Mouse (Mus musculus): ENCODE data around the gene Kif1a. TPM values are rescaled to one million over a fixed set of nuclear protein-coding genes. Genes with fewer than 3 reads are reported as not detected.

The Kif1a gene
- total RNA-seq (2014; fragmentation: Nextera tagmentation) (not detected in 2 replicates), total RNA-seq (2017) (not detected in 2 replicates)

GRCm38 (mm10) chr1:93101571-93102061, at the start of gene Kif1a:
Kif1a (minus strand) TSS chr1:93101951.
- peak; percentile 9; the same call in 1 of the 2 replicates for ATAC-seq (replicated peaks; ENCODE audit: poor library complexity, severe bottlenecking)

DNA sequence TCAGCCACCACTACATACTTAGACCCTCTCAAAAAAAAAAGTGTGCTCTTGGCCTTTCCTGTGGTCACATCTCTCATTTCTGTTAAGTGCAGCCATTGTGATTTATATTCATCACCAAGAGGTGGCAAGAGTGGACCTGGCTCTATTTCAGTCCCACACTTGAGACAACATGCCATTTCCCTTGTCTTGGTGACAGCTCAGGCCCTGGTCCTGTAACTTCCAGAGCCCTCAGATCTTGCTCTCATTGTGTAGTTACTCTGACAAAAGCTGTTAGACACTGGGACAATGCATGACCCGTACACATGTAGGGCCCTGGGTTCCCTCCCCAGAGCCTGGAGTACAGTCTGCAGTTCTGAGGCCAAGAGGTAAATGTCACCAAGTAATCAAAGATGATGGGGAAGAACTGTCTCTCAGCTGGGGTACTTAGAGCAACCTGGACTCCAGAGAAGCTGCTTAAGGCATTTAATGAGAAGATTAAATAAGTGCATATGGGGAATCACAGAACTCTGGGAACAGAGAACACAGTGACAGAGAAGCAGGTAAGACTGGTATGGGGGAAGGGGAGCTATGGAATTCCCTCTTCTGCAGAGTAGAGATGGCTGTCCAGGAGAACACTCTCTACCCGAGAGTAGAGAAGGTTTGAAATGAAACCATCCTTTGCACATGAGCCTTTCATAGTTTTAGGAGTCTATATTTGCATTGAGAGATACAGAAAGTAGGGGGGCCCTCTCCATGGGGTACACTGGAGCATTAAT, 49.3 kb upstream of the Kif1a start:
- ATAC-seq (replicated peaks; ENCODE audit: poor library complexity, severe bottlenecking), result no peak

- no peak for ATAC-seq (replicated peaks; ENCODE audit: poor library complexity, severe bottlenecking)
Measured at GRCm38 (mm10) chr1:93144176-93144575, 42.4 kb upstream of the Kif1a start.

GRCm38 (mm10) chr1:93142871-93143270, 41.1 kb upstream of the Kif1a start:
- no peak for ATAC-seq (replicated peaks; ENCODE audit: poor library complexity, severe bottlenecking)

DNA sequence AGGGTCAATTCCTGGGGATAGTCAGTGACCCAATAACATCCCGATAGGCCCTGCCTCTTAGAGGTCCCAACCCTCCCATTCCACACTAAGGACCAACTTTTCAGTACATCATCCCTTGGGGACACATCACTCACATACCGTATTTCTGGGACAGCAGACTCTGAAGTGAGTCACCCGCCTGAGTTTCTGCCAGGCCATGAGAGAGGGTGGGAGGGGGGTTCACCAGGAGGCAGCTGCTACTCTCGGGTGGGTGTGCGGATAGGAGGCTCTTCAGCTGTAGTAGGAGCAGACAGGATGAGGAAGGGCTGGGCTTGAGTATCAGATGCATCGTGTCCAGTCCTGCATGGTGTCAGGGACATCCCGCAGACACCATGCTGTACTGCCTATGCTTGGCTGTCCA, 38.0 kb upstream of the Kif1a start:
- no peak for ATAC-seq (replicated peaks; ENCODE audit: poor library complexity, severe bottlenecking)

DNA sequence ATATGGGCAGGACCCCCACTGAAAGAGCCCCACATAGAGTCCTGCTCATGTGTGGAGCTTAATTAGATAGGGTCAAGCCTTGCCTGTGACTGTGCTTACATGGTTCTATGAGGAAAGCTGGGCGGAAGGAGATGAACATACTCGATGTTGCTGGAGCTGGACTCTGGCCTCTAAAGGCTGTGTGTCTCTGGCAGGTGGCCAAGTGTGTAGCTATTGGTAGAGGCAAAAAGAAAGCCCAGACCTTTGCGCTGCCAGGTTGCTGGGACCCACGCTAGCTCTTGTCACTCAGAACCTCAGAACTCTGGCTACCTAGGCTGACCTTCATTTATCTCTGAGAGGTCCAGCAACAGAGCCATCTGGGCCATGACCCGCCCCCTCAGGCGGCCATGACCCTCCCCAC, 36.8 kb upstream of the Kif1a start:
- no peak for ATAC-seq (replicated peaks; ENCODE audit: poor library complexity, severe bottlenecking)

- no peak for ATAC-seq (replicated peaks; ENCODE audit: poor library complexity, severe bottlenecking)
Measured at GRCm38 (mm10) chr1:93135036-93135526, 33.3 kb upstream of the Kif1a start, which contains the start of gene Agxt. Agxt (plus strand) TSS chr1:93135240.

GRCm38 (mm10) chr1:93132676-93133075, 30.9 kb upstream of the Kif1a start:
- ATAC-seq (replicated peaks; ENCODE audit: poor library complexity, severe bottlenecking), result no peak

GRCm38 (mm10) chr1:93130242-93130983, 28.7 kb upstream of the Kif1a start:
- no peak for ATAC-seq (replicated peaks; ENCODE audit: poor library complexity, severe bottlenecking)

- no peak for ATAC-seq (replicated peaks; ENCODE audit: poor library complexity, severe bottlenecking)
Measured at GRCm38 (mm10) chr1:93128710-93129349, 27.1 kb upstream of the Kif1a start.

DNA sequence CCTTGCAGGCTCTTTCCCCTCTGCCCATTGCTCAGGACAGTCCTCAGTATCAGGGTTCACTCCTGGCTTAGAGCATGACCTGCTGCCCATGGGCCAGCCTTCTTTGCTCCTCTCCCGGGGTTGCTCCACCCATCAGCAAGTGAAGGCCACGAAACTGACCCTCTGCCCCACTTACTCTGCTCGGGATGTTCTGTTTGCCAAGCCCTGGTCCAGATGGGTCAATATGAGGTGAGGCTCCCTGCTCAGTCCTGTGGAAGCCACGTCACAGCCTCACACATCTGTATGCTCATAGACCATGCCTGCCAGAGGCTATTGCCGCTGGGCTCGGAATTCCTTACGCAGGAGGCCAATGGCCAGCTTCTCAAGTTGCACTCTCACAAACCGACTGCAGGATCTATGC, 26.5 kb upstream of the Kif1a start:
- no peak for ATAC-seq (replicated peaks; ENCODE audit: poor library complexity, severe bottlenecking)

GRCm38 (mm10) chr1:93125256-93125655, 23.5 kb upstream of the Kif1a start:
- ATAC-seq (replicated peaks; ENCODE audit: poor library complexity, severe bottlenecking), result peak; percentile 92

GRCm38 (mm10) chr1:93124066-93124465, 22.3 kb upstream of the Kif1a start:
- peak; percentile 31; the same call in 1 of the 2 replicates for ATAC-seq (replicated peaks; ENCODE audit: poor library complexity, severe bottlenecking)

DNA sequence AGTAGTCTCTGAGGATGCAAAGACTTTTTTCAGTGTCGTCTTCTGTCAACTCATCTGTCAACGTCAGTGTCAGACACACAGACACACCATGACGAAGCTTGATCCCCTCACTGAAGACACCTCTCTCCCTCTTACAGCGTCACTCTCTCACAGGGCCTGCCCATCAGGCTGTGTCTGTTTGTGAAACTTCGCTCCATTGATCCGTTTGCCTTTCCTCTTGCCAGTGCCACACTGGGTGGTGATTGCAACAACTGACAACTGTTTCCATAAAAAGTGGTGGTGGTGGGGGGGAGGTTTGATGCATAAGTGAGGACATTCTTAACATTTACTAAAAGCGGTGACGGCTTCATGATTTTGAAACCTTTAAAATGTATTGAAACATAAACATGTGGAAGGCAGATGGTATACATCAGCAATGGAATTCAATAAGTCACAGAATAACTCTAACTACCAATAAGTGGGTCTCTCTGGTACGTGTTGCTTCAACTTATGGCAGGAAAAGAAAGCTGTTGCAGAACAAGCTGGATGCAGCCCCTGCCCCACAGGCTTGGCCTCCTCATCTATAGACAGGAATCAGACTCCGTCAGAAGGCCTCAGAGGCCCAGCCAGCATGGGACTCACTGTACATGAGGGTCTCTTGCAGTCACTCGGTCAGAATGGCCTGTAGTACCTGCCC, 21.6 kb upstream of the Kif1a start:
- ATAC-seq (replicated peaks; ENCODE audit: poor library complexity, severe bottlenecking), result peak; percentile 21; the same call in 1 of the 2 replicates

- no peak for ATAC-seq (replicated peaks; ENCODE audit: poor library complexity, severe bottlenecking)
Measured at GRCm38 (mm10) chr1:93118816-93119215, 17.1 kb upstream of the Kif1a start.

DNA sequence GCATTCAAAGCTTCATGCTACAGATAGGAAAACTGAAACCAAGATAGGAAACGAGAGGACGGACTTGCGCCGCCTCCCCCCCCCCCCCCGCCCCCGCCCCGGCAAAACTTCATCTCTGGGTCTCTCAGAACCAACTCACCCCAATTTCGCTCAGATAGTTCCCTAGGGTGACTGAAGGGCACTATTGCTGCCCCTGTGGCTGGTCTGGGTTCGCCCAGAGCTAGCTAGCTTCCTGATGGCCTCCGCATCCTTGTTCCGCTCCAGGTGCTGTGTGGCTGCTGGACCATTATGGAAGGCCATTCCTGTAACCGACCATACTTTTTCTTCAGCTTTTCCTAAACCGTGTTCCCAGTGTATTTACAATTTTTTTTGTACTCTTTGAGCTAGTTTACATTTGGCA, 13.7 kb upstream of the Kif1a start:
- no peak for ATAC-seq (replicated peaks; ENCODE audit: poor library complexity, severe bottlenecking)

- ATAC-seq (replicated peaks; ENCODE audit: poor library complexity, severe bottlenecking), result peak; percentile 99
Measured at GRCm38 (mm10) chr1:93114713-93115463, 13.1 kb upstream of the Kif1a start.

DNA sequence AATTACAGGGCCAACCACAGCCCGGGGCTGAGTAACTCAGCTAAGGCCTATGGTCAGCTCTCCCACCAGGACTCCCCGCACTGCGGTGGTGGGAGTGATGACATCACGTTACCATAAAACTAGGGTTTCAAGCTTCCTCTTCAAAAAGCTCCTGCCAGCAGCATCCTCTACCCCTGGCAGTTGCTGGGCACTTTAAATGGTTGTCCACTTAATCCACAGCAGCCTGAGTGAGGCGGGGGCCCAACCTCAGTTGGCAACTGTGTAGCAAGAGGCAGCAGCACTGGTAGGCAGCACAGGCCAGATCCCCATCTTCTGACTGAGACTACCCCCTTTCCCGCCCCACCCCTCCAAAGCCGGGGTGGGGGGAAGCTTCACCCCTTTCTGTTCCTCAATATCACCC, 949 bp upstream of the Kif1a start:
- peak; percentile 36 for ATAC-seq (replicated peaks; ENCODE audit: poor library complexity, severe bottlenecking)

Data from granulocyte monocyte progenitor cell, adult 5-6 weeks (primary cell).